Mouse (Mus musculus) embryo, embryonic 9.5 days (tissue): ENCODE measurements around the gene Ccdc85c.

Source experiments
- DNase-seq: peaks from one replicate; pipeline ENCODE4 v3.0.0-alpha.2; 2017; ENCODE audit errors: extremely low spot score

Ccdc85c gene

GRCm38 (mm10) chr12:108217572-108217971 lies 57.7 kb downstream of the Ccdc85c start:
- no peak for DNase-seq

GRCm38 (mm10) chr12:108216611-108217370 lies 58.4 kb downstream of the Ccdc85c start:
- DNase-seq: no peak

GRCm38 (mm10) chr12:108215090-108215489 lies 60.1 kb downstream of the Ccdc85c start:
- no peak for DNase-seq

- no peak for DNase-seq
These were observed 61.9 kb downstream of the Ccdc85c start for GRCm38 (mm10) chr12:108213090-108214041.

GRCm38 (mm10) chr12:108212476-108212875 lies 62.7 kb downstream of the Ccdc85c start:
- DNase-seq: no peak

GRCm38 (mm10) chr12:108212071-108212470 lies 63.2 kb downstream of the Ccdc85c start:
- DNase-seq: no peak

GRCm38 (mm10) chr12:108210623-108211022 lies 64.6 kb downstream of the Ccdc85c start:
- DNase-seq: no peak

- peak; percentile 75 for DNase-seq
These were observed 66.3 kb downstream of the Ccdc85c start for GRCm38 (mm10) chr12:108208726-108209438.

- no peak for DNase-seq
These were observed 67.0 kb downstream of the Ccdc85c start for GRCm38 (mm10) chr12:108208216-108208615.

- DNase-seq: peak; percentile 80
These were observed 68.6 kb downstream of the Ccdc85c start for GRCm38 (mm10) chr12:108206641-108207040.

- no peak for DNase-seq
These were observed 70.2 kb downstream of the Ccdc85c start for GRCm38 (mm10) chr12:108204978-108205377.

GRCm38 (mm10) chr12:108203895-108204294 lies 71.3 kb downstream of the Ccdc85c start:
- DNase-seq: no peak

GRCm38 (mm10) chr12:108200094-108200493 lies 75.1 kb downstream of the Ccdc85c start:
- DNase-seq: no peak

- no peak for DNase-seq
These were observed 76.8 kb downstream of the Ccdc85c start for GRCm38 (mm10) chr12:108198447-108198846.

- DNase-seq: no peak
These were observed 79.5 kb downstream of the Ccdc85c start for GRCm38 (mm10) chr12:108195761-108196160.

GRCm38 (mm10) chr12:108193878-108194277 lies 81.3 kb downstream of the Ccdc85c start:
- no peak for DNase-seq

GRCm38 (mm10) chr12:108187541-108188091 lies 87.6 kb downstream of the Ccdc85c start:
- no peak for DNase-seq

GRCm38 (mm10) chr12:108181716-108182115 lies 93.5 kb downstream of the Ccdc85c start:
- DNase-seq: no peak

- DNase-seq: peak; percentile 98
These were observed 95.6 kb downstream of the Ccdc85c start, which contains the start of gene Ccnk for GRCm38 (mm10) chr12:108179321-108180266. Ccnk (plus strand) TSS chr12:108179579.

GRCm38 (mm10) chr12:108179246-108179320 lies 96.1 kb downstream of the Ccdc85c start, which contains the start of gene Setd3:
Setd3 (minus strand) TSS chr12:108179314.
- DNase-seq: no peak
